Mouse (Mus musculus) ES-E14 (cell line): ENCODE measurements around the gene Tmem128.

Experiments used
- HCFC1 ChIP-seq: IDR thresholded peaks from 2 replicates; pipeline ENCODE4 v1.6.1; 2012; ENCODE audit warnings: low read length, inconsistent platforms, borderline replicate concordance; ENCODE audit not compliant: insufficient read depth
- ZNF384 ChIP-seq: IDR thresholded peaks from 2 replicates; pipeline ENCODE4 v1.6.1; 2012; ENCODE audit warnings: low read depth, low read length, inconsistent platforms

DNA sequence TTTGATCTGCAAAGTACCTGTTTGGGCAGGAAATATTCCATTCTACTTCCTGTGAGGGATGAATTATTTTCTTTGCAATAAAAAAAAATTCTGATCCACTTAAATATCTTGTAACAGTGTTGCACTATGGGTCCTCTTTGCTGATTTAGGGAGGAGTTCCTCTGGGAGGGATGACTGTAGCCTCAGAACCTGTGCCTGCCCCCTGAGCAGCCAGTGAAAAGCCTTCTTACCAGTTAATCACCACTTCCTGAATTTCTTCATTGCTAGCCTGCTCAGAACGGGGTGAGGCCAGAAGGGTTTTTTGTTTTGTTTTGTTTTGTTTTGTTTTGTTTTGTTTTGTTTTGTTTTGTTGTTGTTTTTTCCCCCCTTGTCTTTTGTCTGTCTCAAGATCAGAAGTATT lies 20.1 kb downstream of the Tmem128 start:
- TF ChIP-seq ZNF384 (no peak), HCFC1 (no peak)
